Mouse (Mus musculus): ENCODE results near the gene Atp6ap2. TPM values are rescaled to one million over a fixed set of nuclear protein-coding genes. Genes with fewer than 3 reads are reported as not detected.
"Not testable (repeated sequence)": the region's sequence is repeated elsewhere in the genome, so short reads cannot be mapped to it uniquely, and the experiment has no call there.

Gene Atp6ap2
- 10 to 100 TPM; 19.9 to 26.4 TPM for total RNA-seq (2021)
- long read RNA-seq, experiment 1, transcript Atp6ap2-201 (9 exons, 2,324 nt): major isoform, 53 of 56 reads
- long read RNA-seq, experiment 1, partial matches to known transcripts: 0 of 56 reads
- long read RNA-seq, experiment 1, other reads (novel, unspliced or antisense): 3 of 56 reads
- long read RNA-seq, experiment 2, transcript Atp6ap2-201 (9 exons, 2,324 nt): major isoform, 39 of 43 reads
- long read RNA-seq, experiment 2, partial matches to known transcripts: 2 of 43 reads
- long read RNA-seq, experiment 2, other reads (novel, unspliced or antisense): 2 of 43 reads

- DNase-seq: peak; percentile 86 to 90
- intact Hi-C loops (cut with DNase I): no loop called here
Measured at GRCm38 (mm10) chrX:12587192-12587957, at the start of gene Atp6ap2. Gene Atp6ap2 (plus strand): TSS chrX:12587801.

- no peak for DNase-seq
- intact Hi-C loops (cut with DNase I): loop anchor here (5.0 to 10.0 kb wide), 2 partner anchors 103 to 250 kb away; no protein-coding TSS in a partner anchor
Measured at GRCm38 (mm10) chrX:12544417-12544816, 43.2 kb upstream of the Atp6ap2 start.

GRCm38 (mm10) chrX:12557086-12557485 lies 30.5 kb upstream of the Atp6ap2 start:
- DNase-seq: no peak
- intact Hi-C loops (cut with DNase I): no loop called here

GRCm38 (mm10) chrX:12571407-12571806 lies 16.2 kb upstream of the Atp6ap2 start:
- DNase-seq: no peak
- intact Hi-C loops (cut with DNase I): no loop called here

GRCm38 (mm10) chrX:12577936-12578335 lies 9.7 kb upstream of the Atp6ap2 start:
- no peak for DNase-seq
- intact Hi-C loops (cut with DNase I): no loop called here

- intact Hi-C loops (cut with DNase I): no loop called here
- no peak for DNase-seq
Measured at GRCm38 (mm10) chrX:12578339-12578868, 9.2 kb upstream of the Atp6ap2 start.

GRCm38 (mm10) chrX:12583261-12583660 lies 4.3 kb upstream of the Atp6ap2 start:
- intact Hi-C loops (cut with DNase I): no loop called here
- DNase-seq: no peak

GRCm38 (mm10) chrX:12587958-12588355 lies 356 bp downstream of the Atp6ap2 start:
- DNase-seq: no peak

GRCm38 (mm10) chrX:12591401-12591943 lies 3.9 kb downstream of the Atp6ap2 start:
- intact Hi-C loops (cut with DNase I): no loop called here
- DNase-seq: no peak

More at GRCm38 (mm10) chrX:12587958-12588355, 356 bp downstream of the Atp6ap2 start:
- intact Hi-C loops (cut with DNase I): no loop called here

- no peak for DNase-seq
Measured at GRCm38 (mm10) chrX:12592011-12592410, 4.4 kb downstream of the Atp6ap2 start.

GRCm38 (mm10) chrX:12593824-12594223 lies 6.2 kb downstream of the Atp6ap2 start:
- intact Hi-C loops (cut with DNase I): no loop called here

More at GRCm38 (mm10) chrX:12592011-12592410, 4.4 kb downstream of the Atp6ap2 start:
- intact Hi-C loops (cut with DNase I): no loop called here

GRCm38 (mm10) chrX:12610541-12610940 lies 22.9 kb downstream of the Atp6ap2 start:
- DNase-seq; intact Hi-C loops (cut with DNase I): not testable (repeated sequence)

More at GRCm38 (mm10) chrX:12593824-12594223, 6.2 kb downstream of the Atp6ap2 start:
- no peak for DNase-seq

- intact Hi-C loops (cut with DNase I): no loop called here
- no peak for DNase-seq
Measured at GRCm38 (mm10) chrX:12611211-12611610, 23.6 kb downstream of the Atp6ap2 start.

- intact Hi-C loops (cut with DNase I); DNase-seq: not testable (repeated sequence)
Measured at GRCm38 (mm10) chrX:12612360-12612759, 24.8 kb downstream of the Atp6ap2 start.

- DNase-seq: no peak
- intact Hi-C loops (cut with DNase I): no loop called here
Measured at GRCm38 (mm10) chrX:12625131-12625530, 37.5 kb downstream of the Atp6ap2 start.

GRCm38 (mm10) chrX:12644976-12645375 lies 57.4 kb downstream of the Atp6ap2 start:
- intact Hi-C loops (cut with DNase I): loop anchor here (5.0 kb wide), 1 partner anchor 103 kb away; no protein-coding TSS in a partner anchor
- DNase-seq: no peak

GRCm38 (mm10) chrX:12645531-12646304 lies 58.1 kb downstream of the Atp6ap2 start:
- intact Hi-C loops (cut with DNase I): loop anchor here (5.0 kb wide), 1 partner anchor 103 kb away; no protein-coding TSS in a partner anchor
- DNase-seq: no peak

GRCm38 (mm10) chrX:12651906-12652305 lies 64.3 kb downstream of the Atp6ap2 start:
- DNase-seq: no peak
- intact Hi-C loops (cut with DNase I): no loop called here

GRCm38 (mm10) chrX:12653879-12654278 lies 66.3 kb downstream of the Atp6ap2 start:
- no peak for DNase-seq
- intact Hi-C loops (cut with DNase I): no loop called here

Measured in heart, postnatal 14 days (tissue).